Mouse (Mus musculus) layer of hippocampus, adult 11-12 months (tissue): ENCODE results near the gene Plk3.

ENCODE experiments used
- DNase-seq: peaks from one replicate; pipeline ENCODE4 v3.0.0; 2022; ENCODE audit warnings: low spot score

Plk3 gene

DNA sequence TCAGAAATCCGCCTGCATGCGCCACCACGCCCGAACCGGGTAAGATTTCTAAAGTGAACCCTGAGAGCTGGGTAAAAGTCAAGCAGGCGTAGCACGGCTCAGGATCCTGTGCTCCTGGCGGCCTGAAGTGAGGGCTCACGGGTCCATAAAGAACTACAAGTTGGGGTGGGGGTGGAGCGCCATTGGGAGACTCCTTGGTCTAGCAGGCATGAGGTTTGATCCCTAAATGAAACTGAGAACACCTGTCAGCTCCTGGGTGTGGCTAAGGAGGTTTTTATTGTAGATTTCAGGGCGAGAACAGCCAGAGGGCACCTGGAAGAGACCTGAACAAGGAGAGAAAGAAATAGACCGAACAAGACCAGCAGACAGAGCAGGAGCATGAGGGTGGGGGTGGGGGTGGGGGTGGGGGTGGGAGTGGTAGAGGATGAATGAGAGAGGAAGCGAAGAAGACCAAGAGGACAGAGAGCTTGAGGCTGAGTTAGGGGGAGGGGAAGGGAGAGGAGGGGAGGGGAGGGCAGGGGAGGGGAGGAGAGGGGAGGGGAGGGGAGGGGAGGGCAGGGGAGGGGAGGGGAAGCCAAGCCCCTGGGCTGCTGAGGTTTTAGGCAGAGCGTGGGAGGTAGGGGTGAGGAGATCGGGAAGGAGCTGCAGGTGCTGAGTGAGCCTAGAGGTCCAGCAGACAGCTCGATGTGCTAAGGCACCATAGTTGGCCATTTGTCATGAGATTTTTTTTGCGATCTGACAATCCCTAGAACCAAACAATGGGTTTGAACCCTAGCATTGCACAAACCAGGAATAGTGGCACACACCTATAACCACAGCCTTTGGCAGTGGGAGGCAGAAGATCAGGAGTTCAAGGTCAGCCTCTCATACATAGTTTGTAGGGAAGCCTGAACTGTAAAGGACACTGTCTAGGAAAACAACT is 4.8 kb upstream of the Plk3 start:
- no peak for DNase-seq

- DNase-seq: no peak
These were observed 2.3 kb upstream of the Plk3 start for GRCm38 (mm10) chr4:117136034-117136433.

DNA sequence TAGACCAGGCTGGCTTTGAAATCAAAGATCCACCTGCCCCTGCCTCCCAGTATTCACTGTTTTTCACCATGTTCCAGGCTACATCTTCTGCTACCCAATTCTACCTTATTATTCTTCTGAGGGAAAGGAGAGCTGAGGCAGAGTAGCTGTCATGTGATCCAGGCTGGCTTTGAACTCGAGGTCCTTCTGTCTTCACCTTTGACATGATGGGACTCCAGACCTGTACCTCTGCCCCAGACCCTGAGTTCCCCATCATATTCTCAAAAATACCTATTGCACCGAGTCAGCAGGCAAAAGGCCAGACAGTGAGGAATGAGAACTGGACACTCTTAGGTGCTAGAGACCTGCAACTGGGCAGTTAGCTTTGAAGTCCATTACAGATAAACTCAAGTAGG is 835 bp upstream of the Plk3 start:
- DNase-seq: no peak

GRCm38 (mm10) chr4:117133366-117133796 is 382 bp downstream of the Plk3 start:
- no peak for DNase-seq

- no peak for DNase-seq
These were observed 994 bp downstream of the Plk3 start for GRCm38 (mm10) chr4:117132794-117133143.

- DNase-seq: peak; percentile 53
These were observed 1.6 kb downstream of the Plk3 start for GRCm38 (mm10) chr4:117131890-117132793.

- no peak for DNase-seq
These were observed 2.6 kb downstream of the Plk3 start for GRCm38 (mm10) chr4:117131198-117131597.

DNA sequence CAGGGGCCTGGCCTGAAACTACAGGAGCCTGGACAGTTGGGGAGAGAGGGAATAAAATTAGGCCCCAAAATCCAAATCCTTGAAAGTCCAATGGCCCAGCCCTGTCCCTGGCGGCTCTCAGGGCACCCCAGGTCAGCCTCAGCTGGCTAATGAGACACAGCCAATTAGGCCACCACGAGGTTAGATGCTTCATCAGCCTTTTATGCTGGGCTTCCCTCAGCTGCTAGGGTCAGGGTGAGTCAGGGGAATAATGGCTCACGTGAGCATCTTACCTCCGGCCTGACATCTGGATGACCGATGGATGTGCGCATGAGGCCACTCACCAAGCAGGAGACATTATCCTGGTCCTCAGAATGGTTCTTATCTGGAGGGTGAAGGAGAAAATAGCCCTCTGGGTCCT is 3.0 kb downstream of the Plk3 start:
- no peak for DNase-seq

DNA sequence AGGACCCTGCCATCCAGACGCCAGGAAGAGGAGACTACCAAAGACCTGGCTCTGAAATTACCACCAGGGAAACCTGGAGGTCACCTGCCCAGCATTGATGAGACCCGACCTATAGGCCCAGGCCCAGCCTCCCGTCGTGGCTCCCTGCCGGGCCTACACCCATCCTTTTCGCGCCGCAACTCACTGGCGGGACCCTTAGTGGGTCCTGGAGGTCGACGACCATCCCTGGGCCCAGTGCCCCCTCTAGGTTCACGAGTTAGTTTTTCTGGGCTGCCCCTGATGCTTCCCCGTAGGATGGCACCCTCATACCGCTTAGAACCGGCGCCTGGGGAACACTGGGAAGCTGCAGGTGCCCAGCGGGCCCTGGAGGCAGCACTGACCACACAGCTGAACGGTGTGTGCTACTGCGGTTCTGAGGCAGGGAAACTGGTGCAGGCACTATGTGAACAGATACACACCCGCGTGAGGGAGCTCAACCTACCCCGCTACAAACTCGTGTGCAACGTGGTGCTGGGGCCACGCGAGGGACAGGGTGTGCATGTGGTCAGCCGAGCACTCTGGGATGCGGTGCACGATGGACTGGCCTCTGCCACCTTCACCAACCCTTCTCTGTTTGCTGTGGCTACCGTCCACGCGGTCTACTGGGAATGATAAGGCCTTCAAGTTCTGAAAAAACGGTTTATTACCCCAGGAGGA is 5.6 kb downstream of the Plk3 start:
- no peak for DNase-seq

DNA sequence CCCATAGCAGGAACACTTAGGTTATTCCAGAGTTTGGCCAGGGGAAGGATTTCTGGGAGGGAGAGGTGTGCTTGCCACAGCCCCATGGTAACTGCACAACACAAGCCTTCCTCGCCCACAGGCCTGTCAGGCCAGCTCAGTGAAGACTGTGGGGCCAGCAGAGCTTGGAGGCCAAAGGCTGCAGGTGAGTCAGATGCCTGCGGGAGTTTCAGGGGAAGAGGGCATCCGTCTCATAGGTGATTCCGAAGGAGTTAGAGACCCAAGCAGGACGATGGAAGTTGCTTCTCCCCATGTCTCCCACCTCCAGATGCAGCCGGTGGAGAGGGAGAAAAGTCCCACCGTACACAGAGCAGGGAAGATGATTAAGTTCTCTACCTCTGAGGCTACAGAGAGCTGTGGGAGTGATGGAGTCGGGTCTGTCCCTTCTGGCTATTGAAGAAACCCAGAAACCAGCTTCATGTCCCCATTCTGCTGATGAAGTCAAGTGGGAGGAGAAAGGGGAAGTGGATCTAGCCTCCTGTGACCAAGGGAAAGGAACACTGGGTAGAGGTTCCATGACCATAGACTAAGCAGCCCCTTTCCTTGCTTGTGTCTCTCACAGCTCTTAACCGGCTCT is 7.0 kb downstream of the Plk3 start, which contains the start of gene Tctex1d4:
Gene Tctex1d4, plus strand, starts transcription at position 120 of the 616 bp plus-strand sequence.
- DNase-seq: no peak

- peak; percentile 65 for DNase-seq
These were observed 7.7 kb downstream of the Plk3 start for GRCm38 (mm10) chr4:117125910-117126674.

DNA sequence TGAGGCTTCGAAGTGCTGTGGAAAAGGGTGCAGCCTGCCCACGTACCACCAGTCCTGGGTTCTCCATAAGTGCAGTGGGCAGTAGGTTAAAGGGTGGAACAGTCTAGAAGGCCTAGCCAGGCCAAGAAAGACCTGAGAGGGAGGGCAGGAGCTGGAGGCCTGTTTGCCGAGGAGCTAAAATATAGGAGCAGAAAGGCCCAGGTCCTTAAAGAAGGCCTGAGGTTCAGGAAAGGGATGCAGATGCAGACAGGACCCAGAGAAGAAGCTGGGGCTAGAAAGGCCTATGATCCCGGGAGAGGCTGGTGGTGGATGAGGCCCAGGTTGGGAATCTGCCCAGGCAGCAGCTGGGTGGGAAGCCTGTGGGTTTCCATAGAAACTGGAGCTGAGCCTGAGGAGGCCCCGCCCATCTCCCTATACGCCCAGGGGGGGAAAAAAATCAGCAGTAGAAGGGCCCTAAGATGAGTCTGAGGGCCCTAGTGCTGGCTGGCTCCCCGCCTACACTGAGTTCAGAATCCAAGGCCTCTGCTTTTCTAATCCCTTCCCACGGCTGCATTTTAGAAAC is 8.3 kb downstream of the Plk3 start, which contains the start of gene Btbd19:
Gene Btbd19, minus strand, starts transcription at position 378 of the 562 bp plus-strand sequence.
- DNase-seq: peak; percentile 81

GRCm38 (mm10) chr4:117124518-117125347 is 9.0 kb downstream of the Plk3 start:
- peak; percentile 66 for DNase-seq

DNA sequence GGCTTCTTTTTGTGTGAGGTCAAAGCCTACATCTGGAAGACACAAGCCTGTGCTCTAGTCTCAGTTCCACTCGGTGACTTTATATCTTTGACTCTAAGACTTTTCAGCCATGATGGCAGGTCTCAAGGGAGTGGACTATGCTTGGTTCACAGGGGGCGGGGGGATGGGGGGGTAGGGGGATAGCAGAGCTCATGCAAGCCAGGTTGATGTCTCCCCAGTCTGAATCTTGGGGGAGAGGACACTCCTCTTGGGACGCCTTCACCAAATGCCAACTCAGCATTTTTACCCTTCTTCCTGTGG is 9.6 kb downstream of the Plk3 start:
- DNase-seq: no peak

GRCm38 (mm10) chr4:117123546-117124217 is 10.1 kb downstream of the Plk3 start:
- DNase-seq: no peak

- DNase-seq: no peak
These were observed 11.6 kb downstream of the Plk3 start for GRCm38 (mm10) chr4:117122209-117122608.

DNA sequence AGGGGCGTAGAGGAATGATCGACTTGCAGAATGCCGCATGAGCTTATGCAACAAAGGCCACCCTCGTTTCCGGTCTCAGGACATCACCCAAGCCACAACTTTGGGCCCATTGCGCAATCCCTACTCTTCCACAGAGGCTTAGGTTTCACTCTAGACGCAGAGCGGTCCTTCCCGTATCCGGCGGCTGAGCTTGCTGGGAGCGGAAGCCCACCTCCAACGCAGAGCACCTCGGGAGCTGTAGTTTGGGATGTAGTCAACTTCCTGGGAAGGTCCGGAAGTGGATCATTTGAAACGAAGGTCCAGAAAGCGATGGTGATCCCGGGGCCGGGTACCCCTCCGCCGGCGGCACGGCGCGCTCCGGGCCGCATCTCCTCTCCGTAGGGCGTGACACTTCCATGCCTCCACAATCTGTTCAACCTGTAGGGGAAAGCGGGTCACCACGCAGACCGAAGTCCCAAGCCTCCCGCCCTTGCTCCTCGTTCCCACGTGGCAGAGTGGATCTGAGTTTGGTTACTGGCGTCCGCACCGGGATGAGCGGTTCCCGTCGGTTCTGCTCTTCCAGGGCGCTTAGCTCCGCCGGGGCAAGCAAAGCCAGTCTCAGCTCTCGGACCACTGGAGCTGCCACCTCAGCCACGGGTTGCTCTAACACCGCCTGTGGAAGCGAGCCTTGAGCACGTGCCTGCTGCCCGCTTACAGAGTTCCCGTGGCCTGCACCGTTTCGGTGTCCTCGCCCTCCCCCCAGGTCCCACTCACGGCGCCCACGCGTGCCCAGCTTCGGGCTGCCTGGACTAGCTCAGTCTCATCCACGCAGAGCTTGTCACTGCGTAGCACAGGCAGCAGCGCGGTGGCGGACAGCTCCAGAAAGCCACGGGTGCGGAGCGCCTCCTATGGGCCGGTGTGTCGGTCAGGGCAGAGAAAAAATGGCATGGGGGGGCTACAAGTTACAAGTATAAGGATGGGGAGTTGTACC is 13.0 kb downstream of the Plk3 start:
- peak; percentile 97 for DNase-seq

DNA sequence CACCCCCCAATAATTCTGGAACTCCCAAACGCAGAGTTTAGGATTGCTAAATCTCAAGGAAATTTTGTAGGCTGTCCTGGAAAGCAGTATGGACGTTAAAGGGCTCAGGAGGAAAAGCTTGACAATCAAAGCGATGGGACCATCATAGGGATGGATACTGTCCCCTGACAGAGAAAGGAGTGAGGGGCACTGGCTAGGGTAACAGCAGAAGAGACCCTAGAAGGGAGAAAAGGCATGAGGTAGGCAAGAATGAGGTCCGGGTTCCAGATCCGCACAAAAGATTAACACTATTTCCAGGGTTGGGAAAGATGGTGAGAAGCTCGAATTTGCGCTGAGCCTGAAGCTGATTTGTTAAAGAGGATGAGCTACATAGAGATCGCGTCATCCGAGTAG is 13.7 kb downstream of the Plk3 start:
- DNase-seq: no peak
